Mouse (Mus musculus): ENCODE results near the gene Micu1.

The Micu1 gene

GRCm38 (mm10) chr10:59901986-59902605 lies 199.8 kb downstream of the Micu1 start:
- DNase-seq (ENCODE audit: low read depth, low spot score): no peak

DNA sequence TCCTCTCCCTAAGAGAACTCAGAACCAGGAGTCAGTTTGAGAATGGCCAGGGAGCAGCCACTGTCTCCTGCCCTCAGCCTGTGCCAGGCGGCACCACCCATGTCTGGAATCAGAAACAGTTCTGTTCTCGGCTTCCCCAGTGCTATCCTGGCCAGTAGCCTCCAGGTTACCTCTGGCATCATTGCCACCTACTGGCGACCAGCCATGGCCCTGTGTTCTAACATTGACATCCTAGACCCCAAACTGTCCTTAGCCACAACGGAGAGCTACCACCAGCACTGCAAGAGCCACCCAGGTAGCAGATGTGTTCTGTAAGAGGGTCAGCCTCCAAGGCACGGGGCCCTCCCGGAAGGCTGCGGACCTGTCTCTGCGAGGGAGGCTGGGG lies 200.3 kb downstream of the Micu1 start:
- DNase-seq (ENCODE audit: low read depth, low spot score): no peak

- DNase-seq (ENCODE audit: low read depth, low spot score): no peak
Observed at GRCm38 (mm10) chr10:59903170-59903569, 200.9 kb downstream of the Micu1 start.

GRCm38 (mm10) chr10:59907080-59907609 lies 204.9 kb downstream of the Micu1 start:
- DNase-seq (ENCODE audit: low read depth, low spot score): no peak

DNA sequence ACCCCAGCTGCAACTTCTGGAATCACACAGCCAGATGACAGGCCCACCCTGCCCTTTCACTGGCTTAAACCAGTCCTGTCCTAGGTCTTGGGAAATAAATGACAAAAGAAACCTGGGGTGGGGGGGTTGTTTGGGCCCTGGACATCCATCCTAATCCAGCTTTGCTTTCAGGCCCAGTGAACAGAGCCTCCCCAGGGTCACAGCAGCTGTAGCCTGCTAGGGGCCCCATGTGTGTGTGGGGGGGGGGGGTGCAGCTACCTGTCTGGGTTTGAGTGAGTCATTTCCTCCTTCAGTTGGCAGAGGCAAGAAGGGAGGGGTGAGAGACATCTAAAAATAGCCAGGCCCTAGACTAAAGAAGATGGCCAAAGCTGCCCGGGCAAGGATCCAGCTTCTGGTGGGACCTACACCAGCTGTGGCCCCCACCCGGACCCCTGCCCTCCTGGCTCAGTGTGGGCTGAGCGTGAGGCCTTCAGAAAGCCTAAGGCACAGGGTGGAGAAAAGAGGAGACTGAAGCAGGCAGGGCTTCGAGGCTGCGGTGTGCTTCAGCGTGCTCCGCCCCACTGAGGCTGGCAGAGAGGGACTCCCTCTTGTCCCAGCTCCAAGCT lies 205.5 kb downstream of the Micu1 start:
- DNase-seq (ENCODE audit: low read depth, low spot score): no peak

- no peak for DNase-seq (ENCODE audit: low read depth, low spot score)
Observed at GRCm38 (mm10) chr10:59908776-59909315, 206.6 kb downstream of the Micu1 start.

GRCm38 (mm10) chr10:59909357-59909847 lies 207.1 kb downstream of the Micu1 start:
- no peak for DNase-seq (ENCODE audit: low read depth, low spot score)

DNA sequence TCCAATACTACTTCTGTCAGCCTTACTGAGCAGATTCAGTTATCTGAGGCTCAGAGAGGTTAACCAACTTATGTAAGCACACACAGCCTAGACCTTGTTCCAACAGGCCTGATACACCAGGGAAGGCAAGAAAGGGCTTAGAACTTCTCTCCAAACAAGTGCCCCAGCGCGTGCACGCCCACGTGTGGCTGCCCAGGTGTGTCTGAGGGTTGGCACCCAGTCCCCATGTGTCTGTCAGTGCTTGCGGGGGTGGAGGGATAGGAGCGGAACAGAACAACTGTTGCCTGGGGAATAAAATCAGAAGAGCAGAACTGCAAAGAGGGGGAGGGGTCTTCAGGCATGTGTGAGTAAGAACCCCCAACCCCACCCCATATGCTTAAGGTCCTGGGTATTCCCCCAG lies 208.8 kb downstream of the Micu1 start:
- no peak for DNase-seq (ENCODE audit: low read depth, low spot score)

- DNase-seq (ENCODE audit: low read depth, low spot score): no peak
Observed at GRCm38 (mm10) chr10:59911561-59912198, 209.4 kb downstream of the Micu1 start.

Measured in retina, adult 2 months (tissue).